Mouse (Mus musculus) gastrocnemius, adult 2 months (tissue): ENCODE data around the gene Tekt3. TPM values are rescaled to one million over a fixed set of nuclear protein-coding genes. Genes with fewer than 3 reads are reported as not detected.
A peak's percentile ranks its signal among the peaks of the same experiment; 100 is the strongest.

Experiments used
- DNase-seq: peaks from one replicate; pipeline ENCODE4 v3.0.0; 2022
- H3K27ac ChIP-seq: fragments of 200-600 bp; 2 replicates; pipeline ENCODE4 v1.8.1; 2022; ENCODE audit warnings: mild to moderate bottlenecking
- H3K4me3 ChIP-seq: fragments of 200-600 bp; 2 replicates; pipeline ENCODE4 v1.8.1; 2022; ENCODE audit warnings: mild to moderate bottlenecking, moderate library complexity
- CTCF ChIP-seq: fragments of 200-600 bp; IDR thresholded peaks from 2 replicates; pipeline ENCODE4 v1.8.1; 2022; ENCODE audit warnings: antibody characterized with exemption, mild to moderate bottlenecking, moderate library complexity
- intact Hi-C: fragments of 180-260 bp; cut with DNase I; formaldehyde crosslinking; loops from one replicate; pipeline ENCODE4 v1.15.1; 2025
- total RNA-seq, 2 experiments: library from RNA; stranded (reverse); gene quantifications; 2 replicates each; pipeline ENCODE4 v1.2.3; 2021

Gene Tekt3
- total RNA-seq, 2 experiments from 2014 or later: not detected

DNA sequence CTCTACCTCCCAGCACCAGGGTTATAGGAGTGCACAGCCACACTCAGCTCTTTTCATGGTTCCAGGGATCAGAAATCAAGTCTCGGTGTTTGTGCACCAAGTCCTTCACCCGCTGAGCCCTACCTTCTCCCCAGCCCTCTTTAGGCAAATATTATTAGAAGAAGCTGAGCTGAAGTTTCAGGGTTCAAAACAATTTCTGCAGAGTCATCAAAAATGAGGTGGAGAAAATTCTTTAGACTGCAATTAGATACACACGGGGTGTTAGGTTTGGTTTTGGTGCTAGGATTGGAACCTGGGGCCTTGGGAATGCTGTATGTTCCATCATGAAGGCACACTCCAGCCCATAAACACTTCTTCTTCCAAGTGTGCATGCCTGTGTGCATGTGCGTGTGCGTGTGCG, 27.2 kb downstream of the Tekt3 start:
- H3K4me3 ChIP-seq: no peak overlapping the region
- intact Hi-C loops: no loop called here
- DNase-seq: no peak
- TF ChIP-seq CTCF: no peak
- H3K27ac ChIP-seq: no peak overlapping the region

DNA sequence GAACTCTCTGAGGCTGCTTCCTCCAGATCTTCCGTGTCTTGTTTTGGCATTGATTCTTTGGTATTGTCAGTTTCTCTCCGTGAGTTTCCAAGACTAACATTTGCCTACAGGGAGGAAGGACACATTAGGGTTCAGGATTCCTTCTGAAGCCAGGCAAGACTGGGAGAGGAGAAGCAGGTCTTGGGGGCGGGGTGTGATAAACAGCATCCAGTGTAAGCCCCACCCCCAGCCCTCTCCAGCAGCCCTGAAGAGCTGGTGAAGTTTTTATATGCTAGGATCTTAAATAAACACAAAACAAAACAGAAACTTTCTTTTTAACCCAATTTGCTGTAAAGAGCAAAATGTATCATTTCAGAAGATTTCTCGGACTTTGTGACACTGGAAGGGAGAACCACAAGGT, 28.8 kb downstream of the Tekt3 start:
- no peak overlapping the region for H3K4me3 ChIP-seq
- no peak overlapping the region for H3K27ac ChIP-seq
- intact Hi-C loops: no loop called here
- TF ChIP-seq CTCF: no peak
- DNase-seq: no peak

DNA sequence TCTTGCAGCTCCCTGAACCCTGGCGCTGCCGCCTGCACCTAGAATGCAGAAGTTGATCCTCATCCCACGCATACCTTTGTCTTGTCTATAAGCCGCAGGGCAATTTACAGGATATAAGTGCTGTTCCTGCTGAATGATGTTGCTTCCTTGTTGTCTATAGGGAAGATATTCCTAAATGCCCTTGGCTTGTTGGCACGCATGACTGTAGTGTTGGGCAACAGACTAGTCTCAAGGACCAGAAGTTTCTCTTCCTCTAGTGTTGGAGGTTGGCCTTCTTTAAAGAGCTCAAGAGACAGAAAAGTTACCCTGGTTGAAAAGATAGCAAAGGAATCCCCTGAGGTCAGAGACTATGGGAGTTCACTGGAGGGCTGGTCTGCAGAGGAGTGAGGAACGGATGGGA, 29.5 kb downstream of the Tekt3 start:
- intact Hi-C loops: no loop called here
- no peak overlapping the region for H3K27ac ChIP-seq
- TF ChIP-seq CTCF: no peak
- H3K4me3 ChIP-seq: no peak overlapping the region
- no peak for DNase-seq

DNA sequence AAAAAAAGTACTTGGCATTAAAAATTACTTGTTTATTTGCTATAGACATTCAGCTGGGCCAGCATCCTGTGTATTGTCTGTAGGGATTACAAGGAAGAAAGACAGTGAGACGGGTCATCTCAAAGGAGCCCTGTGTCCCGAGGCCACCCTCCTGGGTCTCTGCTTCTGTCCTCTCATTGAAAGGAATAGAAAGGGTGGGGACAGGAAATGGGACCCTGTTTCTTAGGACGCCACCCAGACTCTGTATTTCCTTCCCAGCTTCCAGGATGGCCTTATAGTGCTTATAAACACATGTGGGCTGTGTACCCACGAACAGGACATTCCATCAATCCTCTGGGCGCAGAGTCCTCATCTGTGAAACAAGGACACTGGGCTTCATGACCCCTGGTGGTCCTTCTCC, 30.8 kb downstream of the Tekt3 start:
- no peak for DNase-seq
- no peak for TF ChIP-seq CTCF
- intact Hi-C loops: no loop called here
- Histone ChIP-seq H3K27ac (no peak overlapping the region), H3K4me3 (no peak overlapping the region)

DNA sequence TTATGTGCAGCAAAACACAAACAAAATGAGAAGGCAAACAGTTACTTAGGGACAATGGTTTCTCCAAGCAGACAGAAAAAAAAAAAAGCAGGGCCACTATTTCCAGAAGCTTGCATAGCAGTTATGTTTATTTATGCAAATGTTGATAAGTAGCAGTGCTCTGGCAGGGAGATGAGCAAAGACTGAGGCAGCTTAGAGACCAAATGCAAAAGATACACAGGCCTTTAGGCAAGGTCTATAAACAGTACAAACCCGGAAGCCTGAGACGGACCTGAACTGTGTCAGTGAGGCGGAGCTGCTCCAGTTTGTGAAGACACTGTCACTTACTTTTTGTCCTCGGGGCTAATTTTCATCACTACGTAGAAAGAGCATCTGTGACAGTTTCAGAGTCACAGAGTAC, 32.1 kb downstream of the Tekt3 start:
- intact Hi-C loops: no loop called here
- Histone ChIP-seq H3K4me3 (no peak overlapping the region), H3K27ac (no peak overlapping the region)
- TF ChIP-seq CTCF: no peak
- no peak for DNase-seq

DNA sequence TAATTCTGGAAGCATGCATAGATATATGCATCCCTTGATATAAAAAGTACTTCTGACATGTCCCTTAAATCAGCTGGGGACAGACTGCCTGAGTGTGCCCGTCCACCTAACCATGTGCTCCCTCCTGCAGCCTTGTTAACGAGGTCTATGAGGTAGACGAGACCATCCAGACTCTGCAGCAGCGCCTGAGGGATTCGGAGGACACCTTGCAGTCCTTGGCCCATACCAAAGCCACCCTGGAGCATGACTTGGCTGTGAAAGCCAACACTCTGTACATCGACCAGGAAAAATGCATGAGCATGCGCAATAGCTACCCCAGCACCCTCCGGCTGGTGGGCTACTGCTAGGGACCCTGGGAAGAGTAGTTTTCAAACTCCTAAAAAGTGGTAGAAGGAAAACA, 33.0 kb downstream of the Tekt3 start:
- intact Hi-C loops: no loop called here
- TF ChIP-seq CTCF: no peak
- no peak for DNase-seq
- H3K4me3 ChIP-seq: no peak overlapping the region
- H3K27ac ChIP-seq: no peak overlapping the region

DNA sequence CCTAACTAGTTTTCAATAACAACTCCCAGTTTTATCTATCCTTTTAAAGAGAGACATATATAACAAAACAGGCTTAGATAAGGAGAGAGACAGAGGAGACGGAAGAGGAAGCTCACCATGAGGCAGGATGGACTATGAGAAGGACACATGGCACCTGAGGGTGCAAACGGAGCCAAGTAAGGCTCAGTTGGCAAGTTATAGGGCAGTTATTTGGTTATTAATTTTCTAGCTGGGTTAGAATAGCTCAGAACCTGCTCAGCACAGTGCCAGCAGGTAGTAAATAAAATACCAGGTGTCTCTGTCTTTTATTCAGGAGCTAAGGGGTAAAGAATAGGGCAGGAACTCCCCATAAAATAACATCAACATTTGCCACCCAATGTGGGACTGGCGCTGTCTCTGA, 36.6 kb downstream of the Tekt3 start:
- intact Hi-C loops: no loop called here

DNA sequence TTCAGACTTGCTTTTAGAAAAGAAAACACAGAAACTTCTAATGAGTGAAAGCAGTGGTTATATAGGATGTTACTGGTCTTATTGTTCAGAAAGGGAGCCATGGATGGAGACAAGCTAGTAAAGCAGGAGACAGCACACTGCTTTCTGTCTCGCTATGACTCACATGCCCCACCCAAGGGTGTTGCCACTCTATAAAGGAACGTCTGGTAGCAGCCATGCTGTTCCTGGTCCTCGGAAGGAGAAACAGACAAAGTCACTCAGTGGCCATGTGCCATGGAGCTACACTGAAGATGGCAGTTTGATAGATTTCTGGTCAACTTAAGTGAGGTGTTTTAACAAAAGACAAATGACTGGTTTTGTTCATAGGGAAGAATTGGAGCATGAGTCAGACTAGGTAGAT, 37.9 kb downstream of the Tekt3 start:
- intact Hi-C loops: no loop called here
- no peak for DNase-seq
- H3K4me3 ChIP-seq: no peak overlapping the region
- no peak overlapping the region for H3K27ac ChIP-seq
- TF ChIP-seq CTCF: no peak

More for the DNA sequence above, 36.6 kb downstream of the Tekt3 start:
- Histone ChIP-seq H3K27ac (no peak overlapping the region), H3K4me3 (no peak overlapping the region)
- TF ChIP-seq CTCF: no peak
- DNase-seq: no peak

DNA sequence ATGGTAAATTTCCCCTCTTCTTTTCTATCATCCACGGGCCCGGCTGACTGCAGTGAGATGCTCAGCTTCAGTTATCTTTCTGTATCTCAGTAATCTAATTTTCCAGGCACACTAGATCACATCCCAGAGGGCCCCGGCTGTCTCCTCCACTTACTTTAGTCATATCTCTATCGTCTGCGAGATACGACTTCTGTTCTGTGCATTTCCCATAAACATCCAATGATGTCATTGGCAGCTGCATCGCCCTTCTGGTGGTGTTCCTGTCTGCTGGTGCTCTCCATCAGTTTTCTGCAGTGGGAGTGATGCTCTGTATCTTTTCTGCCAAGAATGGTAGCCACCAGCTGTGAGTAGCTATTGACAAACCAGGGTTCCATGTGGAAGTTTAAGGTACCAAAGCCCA, 41.8 kb downstream of the Tekt3 start:
- DNase-seq: no peak
- Histone ChIP-seq H3K4me3 (no peak overlapping the region), H3K27ac (no peak overlapping the region)
- TF ChIP-seq CTCF: no peak
- intact Hi-C loops: no loop called here

DNA sequence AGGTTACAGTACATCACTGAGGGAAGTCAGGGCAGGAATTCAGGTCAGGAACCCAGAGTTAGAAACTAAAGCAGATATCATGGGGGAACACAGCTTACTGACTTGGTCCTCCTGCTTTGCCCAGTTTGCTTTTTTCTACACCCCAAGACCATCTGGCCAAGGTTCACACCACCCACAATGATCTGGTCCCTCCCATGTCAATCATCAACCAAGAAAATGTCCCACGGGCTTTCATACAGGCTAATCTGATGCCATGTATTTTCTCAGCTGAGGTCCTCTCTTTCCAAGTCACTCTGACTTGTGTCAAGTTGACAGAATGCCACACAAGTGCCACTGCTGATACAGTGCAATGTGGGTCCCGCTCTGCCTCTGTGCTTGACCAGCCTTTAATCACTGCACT, 42.6 kb downstream of the Tekt3 start:
- no peak overlapping the region for H3K4me3 ChIP-seq
- DNase-seq: no peak
- no peak overlapping the region for H3K27ac ChIP-seq
- intact Hi-C loops: no loop called here
- TF ChIP-seq CTCF: no peak

DNA sequence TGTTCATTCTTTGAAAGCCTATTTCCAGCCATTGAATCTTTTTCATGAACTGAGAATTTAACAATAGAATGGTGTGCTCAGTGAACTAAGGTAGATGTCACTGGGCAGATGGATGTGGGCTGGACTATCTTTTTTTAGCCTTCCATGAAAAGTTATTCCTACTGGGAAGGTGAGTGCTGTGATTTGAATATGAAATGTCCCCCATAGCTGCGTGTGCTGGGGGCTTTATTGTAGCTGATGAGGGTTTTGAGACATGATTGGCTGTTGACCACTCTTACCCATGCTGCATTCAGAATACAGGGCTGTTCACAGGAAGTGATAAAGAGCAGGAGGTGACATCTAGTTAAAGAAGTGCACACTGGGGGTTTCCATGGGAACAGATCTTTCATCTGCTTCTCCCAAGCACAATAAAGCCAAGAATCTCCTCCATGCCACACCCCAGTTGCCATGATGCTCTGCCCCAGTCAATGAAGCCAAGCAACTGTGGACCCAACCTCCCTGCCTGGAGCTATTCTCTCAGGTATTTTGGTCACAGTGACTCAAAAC, 47.8 kb downstream of the Tekt3 start:
- Histone ChIP-seq H3K27ac (no peak overlapping the region), H3K4me3 (no peak overlapping the region)
- no peak for DNase-seq
- TF ChIP-seq CTCF: no peak
- intact Hi-C loops: no loop called here

DNA sequence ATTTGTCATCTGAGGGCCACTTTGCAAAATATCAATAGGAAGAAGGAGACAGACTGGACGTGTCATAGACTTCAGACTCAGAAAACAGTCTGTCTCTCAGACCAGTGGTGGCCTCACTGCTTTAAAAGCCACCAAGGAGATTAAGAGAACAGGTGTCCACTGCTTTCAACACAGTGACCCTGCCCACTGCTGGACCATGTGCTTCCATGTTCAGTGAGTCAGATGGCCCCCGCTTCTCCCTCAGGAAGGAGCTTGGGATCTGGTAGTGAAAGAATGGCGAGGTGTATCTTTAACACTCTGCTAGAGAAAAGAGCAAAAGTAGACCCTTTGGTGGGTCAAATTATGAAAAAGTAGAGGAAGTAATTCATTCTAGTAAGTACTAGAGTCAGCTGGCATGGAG, 48.9 kb downstream of the Tekt3 start:
- H3K27ac ChIP-seq: no peak overlapping the region
- no peak overlapping the region for H3K4me3 ChIP-seq
- DNase-seq: no peak
- intact Hi-C loops: no loop called here
- TF ChIP-seq CTCF: no peak

DNA sequence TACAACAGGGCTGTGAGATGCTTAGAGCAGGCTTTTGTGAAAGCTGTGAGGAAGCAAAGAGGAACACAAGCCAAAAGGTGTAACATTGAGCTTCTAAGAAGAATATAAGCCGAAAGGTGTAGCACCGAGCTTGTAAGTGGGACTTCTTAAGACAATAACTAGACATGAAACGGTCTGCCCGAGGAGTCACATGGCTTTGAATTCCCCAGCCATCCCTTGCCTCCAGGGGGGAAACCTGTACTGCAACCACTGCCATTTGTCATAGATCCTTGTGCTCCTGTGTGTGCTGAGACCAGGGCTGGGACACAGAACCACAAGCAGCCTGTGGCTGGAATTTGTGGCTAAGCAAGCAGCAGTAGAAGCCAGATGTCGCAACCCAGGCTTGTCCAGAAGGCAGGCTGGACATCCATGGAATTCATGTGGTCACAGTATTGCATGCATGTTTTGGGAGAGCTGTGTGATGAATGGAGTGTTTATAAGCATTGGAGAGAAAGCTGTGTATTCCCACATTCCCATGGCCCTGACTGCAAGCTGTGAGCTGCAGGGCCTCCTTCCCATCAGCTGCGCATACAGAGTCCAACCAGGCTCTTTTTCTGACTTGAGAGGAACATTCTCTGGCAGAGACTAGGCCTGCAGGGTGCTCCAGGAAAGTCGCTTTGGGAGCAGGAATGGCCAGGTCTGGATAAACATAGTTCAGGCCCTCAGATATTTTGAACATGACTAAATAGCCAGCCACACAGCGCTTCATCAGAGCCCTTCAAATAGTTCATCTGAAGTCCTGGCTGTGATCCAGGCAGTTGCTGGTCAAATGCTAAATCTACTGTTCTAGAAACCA, 53.6 kb downstream of the Tekt3 start:
- Histone ChIP-seq H3K4me3 (no peak overlapping the region), H3K27ac (peak overlapping the region; percentile 75)
- TF ChIP-seq CTCF: no peak
- peak; percentile 71 for DNase-seq
- intact Hi-C loops: no loop called here

DNA sequence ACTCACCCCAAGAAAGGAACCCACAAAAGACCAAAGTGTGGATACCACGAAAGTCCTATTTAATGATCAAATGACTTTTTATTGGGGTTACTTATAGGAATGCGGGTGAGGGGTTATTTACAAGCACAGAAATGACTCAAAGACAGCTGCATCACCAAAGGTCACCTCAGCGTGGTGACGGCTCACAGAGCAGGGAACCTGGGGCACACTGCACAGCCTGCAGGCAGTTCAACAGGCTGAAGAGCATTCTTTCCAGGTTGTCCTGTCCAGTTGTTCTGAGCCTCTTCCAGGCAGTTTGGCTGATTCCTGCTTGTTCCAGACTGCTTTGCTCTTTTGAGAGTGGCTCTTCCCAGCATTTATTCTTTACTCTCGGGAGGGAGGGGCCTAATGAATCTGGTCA, 55.2 kb downstream of the Tekt3 start:
- no peak for TF ChIP-seq CTCF
- no peak for DNase-seq
- no peak overlapping the region for H3K27ac ChIP-seq
- intact Hi-C loops: no loop called here
- no peak overlapping the region for H3K4me3 ChIP-seq
